Mouse (Mus musculus) ES-E14 (cell line): ENCODE measurements around the gene AU041133.

Source experiments
- CHD2 ChIP-seq: IDR thresholded peaks from 2 replicates; pipeline ENCODE4 v1.6.1; 2014; ENCODE audit warnings: mild to moderate bottlenecking, low read depth, low read length, inconsistent platforms
- HCFC1 ChIP-seq: IDR thresholded peaks from 2 replicates; pipeline ENCODE4 v1.6.1; 2012; ENCODE audit warnings: low read length, inconsistent platforms, borderline replicate concordance; ENCODE audit not compliant: insufficient read depth
- MAFK ChIP-seq: IDR thresholded peaks from 2 replicates; pipeline ENCODE4 v1.6.1; 2014; ENCODE audit warnings: mild to moderate bottlenecking, low read depth, low read length, inconsistent platforms; ENCODE audit not compliant: insufficient read depth
- ZC3H11A ChIP-seq: IDR thresholded peaks from 2 replicates; pipeline ENCODE4 v1.6.1; 2012; ENCODE audit warnings: low read depth, mild to moderate bottlenecking, inconsistent platforms, low read length, borderline replicate concordance
- ZNF384 ChIP-seq: IDR thresholded peaks from 2 replicates; pipeline ENCODE4 v1.6.1; 2012; ENCODE audit warnings: low read depth, low read length, inconsistent platforms

- TF ChIP-seq ZNF384 (no peak), MAFK (no peak), CHD2 (no peak), HCFC1 (peak; percentile 72), ZC3H11A (no peak)
Measured at GRCm38 (mm10) chr10:82127850-82128401, at the start of gene AU041133.
